Mouse (Mus musculus) retina, postnatal 1 day (tissue): ENCODE results near the gene Gm5142.

ENCODE experiments used
- DNase-seq: peaks from one replicate; pipeline ENCODE4 v3.0.0-alpha.2; 2012

The Gm5142 gene

GRCm38 (mm10) chr14:59178649-59179048, at the start of gene Gm5142:
Gene Gm5142 (minus strand): TSS chr14:59178749.
- no peak for DNase-seq

GRCm38 (mm10) chr14:59226240-59226639, 47.7 kb upstream of the Gm5142 start:
- no peak for DNase-seq

GRCm38 (mm10) chr14:59219241-59219640, 40.7 kb upstream of the Gm5142 start:
- DNase-seq, result no peak

- DNase-seq, result no peak
These were observed 31.3 kb upstream of the Gm5142 start for GRCm38 (mm10) chr14:59209816-59210215.

GRCm38 (mm10) chr14:59209003-59209402, 30.5 kb upstream of the Gm5142 start:
- DNase-seq, result no peak

- DNase-seq, result no peak
These were observed 27.5 kb upstream of the Gm5142 start for GRCm38 (mm10) chr14:59205976-59206583.

- DNase-seq, result no peak
These were observed 26.9 kb upstream of the Gm5142 start for GRCm38 (mm10) chr14:59205461-59205860.

- DNase-seq, result no peak
These were observed 23.2 kb upstream of the Gm5142 start for GRCm38 (mm10) chr14:59201604-59202215.

- DNase-seq, result peak; percentile 95
These were observed 22.4 kb upstream of the Gm5142 start, which contains the start of gene Rcbtb1 for GRCm38 (mm10) chr14:59200711-59201603. Gene Rcbtb1 (plus strand): TSS chr14:59201209.

- DNase-seq, result no peak
These were observed 7.6 kb upstream of the Gm5142 start for GRCm38 (mm10) chr14:59186121-59186520.

GRCm38 (mm10) chr14:59185514-59185913, 7.0 kb upstream of the Gm5142 start:
- no peak for DNase-seq

- DNase-seq, result no peak
These were observed 4.2 kb upstream of the Gm5142 start for GRCm38 (mm10) chr14:59182732-59183131.

- no peak for DNase-seq
These were observed 21.4 kb downstream of the Gm5142 start for GRCm38 (mm10) chr14:59157016-59157698.

GRCm38 (mm10) chr14:59155589-59155988, 23.0 kb downstream of the Gm5142 start:
- DNase-seq, result peak; percentile 11

- no peak for DNase-seq
These were observed 35.8 kb downstream of the Gm5142 start, which contains the start of gene 1700129C05Rik for GRCm38 (mm10) chr14:59142793-59143192. Gene 1700129C05Rik (minus strand): TSS chr14:59142893.

- peak; percentile 66 for DNase-seq
These were observed 64.3 kb downstream of the Gm5142 start for GRCm38 (mm10) chr14:59114281-59114680.
